Mouse (Mus musculus) ES-Bruce4 (cell line): ENCODE measurements around the gene Mical2. TPM values are rescaled to one million over a fixed set of nuclear protein-coding genes. Genes with fewer than 3 reads are reported as not detected.

ENCODE experiments used
- H3K27ac ChIP-seq: 2 replicates; pipeline ENCODE4 v1.5.1; 2012; ENCODE audit warnings: low read length, inconsistent platforms; ENCODE audit not compliant: insufficient read depth
- H3K27me3 ChIP-seq: 2 replicates; pipeline ENCODE4 v1.6.1; 2012; ENCODE audit warnings: mild to moderate bottlenecking, low read length, inconsistent platforms; ENCODE audit not compliant: control insufficient read depth, poor library complexity, insufficient read depth, severe bottlenecking
- H3K36me3 ChIP-seq: 2 replicates; pipeline ENCODE4 v1.6.1; 2012; ENCODE audit warnings: inconsistent platforms, mild to moderate bottlenecking, low read length, moderate library complexity; ENCODE audit not compliant: control insufficient read depth, poor library complexity, insufficient read depth, severe bottlenecking
- H3K4me1 ChIP-seq: one replicate; pipeline ENCODE4 v1.8.1; 2011; ENCODE audit warnings: low read length; ENCODE audit not compliant: control insufficient read depth, insufficient read depth
- H3K4me3 ChIP-seq: 2 replicates; pipeline ENCODE4 v1.5.1; 2011; ENCODE audit warnings: low read depth, mild to moderate bottlenecking, low read length
- H3K9ac ChIP-seq: 2 replicates; pipeline ENCODE4 v1.6.1; 2012; ENCODE audit warnings: low read depth, mild to moderate bottlenecking, inconsistent platforms; ENCODE audit not compliant: poor library complexity, severe bottlenecking
- H3K9me3 ChIP-seq: replicated peaks from 2 replicates; pipeline ENCODE4 v1.6.1; 2012; ENCODE audit warnings: mild to moderate bottlenecking, low read length, inconsistent platforms; ENCODE audit not compliant: control insufficient read depth, poor library complexity, insufficient read depth, severe bottlenecking
- CTCF ChIP-seq: IDR thresholded peaks from one replicate; pipeline ENCODE4 v1.8.1; 2011; ENCODE audit warnings: low read depth, low read length
- EP300 ChIP-seq: IDR thresholded peaks from 2 replicates; pipeline ENCODE4 v1.6.1; 2011; ENCODE audit warnings: low read depth, low read length; ENCODE audit not compliant: insufficient read depth
- POLR2A ChIP-seq: IDR thresholded peaks from one replicate; pipeline ENCODE4 v1.8.1; 2011; ENCODE audit warnings: low read length; ENCODE audit not compliant: insufficient read depth
- polyA plus RNA-seq: library from polyadenylated mRNA; stranded (reverse); fragments of >200 nt; gene quantifications from 2 replicates; pipeline ENCODE4 v1.2.4, GENCODE M21; 2011; ENCODE audit warnings: low read depth; ENCODE audit not compliant: missing spikeins, insufficient read depth, insufficient read length

The Mical2 gene
- polyA plus RNA-seq, 1 experiment: 2.4 TPM

DNA sequence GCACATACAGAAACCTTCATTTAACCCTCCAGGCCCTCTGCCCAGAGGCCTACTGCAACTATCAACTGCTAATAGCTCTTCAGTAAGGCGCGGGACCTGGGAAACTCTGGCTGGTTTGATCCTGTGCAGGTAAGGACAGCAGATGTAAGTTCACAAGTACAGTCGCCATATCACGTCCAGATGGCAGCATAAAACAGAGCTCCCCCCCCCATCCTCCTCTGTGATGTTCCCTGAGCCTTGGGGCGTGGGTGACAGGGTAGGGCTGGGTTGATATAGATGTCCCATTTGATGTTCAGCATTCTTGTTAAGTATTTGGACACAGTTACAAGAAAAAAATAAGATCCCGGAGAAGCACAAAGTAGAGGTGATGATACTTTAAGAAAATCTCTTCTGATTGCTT, 20.1 kb upstream of the Mical2 start:
- Histone ChIP-seq H3K27ac (no peak overlapping the region), H3K27me3 (no peaks in the 10 kb centered on the region), H3K4me1 (no peaks in the 10 kb centered on the region), H3K9ac (no peak overlapping the region), H3K9me3 (no peaks in the 10 kb centered on the region), H3K4me3 (no peak overlapping the region), H3K36me3 (no peaks in the 10 kb centered on the region)
- TF ChIP-seq POLR2A (no peak), CTCF (no peak), EP300 (no peak)

DNA sequence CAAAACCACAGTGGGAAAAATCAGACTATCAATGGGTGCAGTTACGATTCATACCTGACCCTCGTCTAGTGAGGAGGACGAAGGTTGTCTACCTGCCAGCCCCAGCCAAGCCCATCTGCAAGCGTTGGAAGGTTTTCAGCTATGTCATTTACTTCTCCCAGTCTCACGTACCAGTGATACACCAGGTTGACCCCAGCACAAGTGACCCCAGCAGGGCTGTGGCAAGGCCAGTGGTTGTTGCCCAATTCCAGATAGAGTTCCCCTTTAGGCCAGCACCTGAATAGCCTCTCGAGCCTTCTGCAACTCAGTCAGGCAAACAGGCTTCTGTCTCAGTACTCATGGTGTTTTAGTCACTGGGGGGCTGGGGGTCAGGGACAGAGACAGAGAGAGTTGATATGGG, 17.9 kb upstream of the Mical2 start:
- no peak overlapping the region for H3K27ac ChIP-seq
- no peaks in the 10 kb centered on the region for H3K9me3 ChIP-seq
- no peak overlapping the region for H3K4me3 ChIP-seq
- no peaks in the 10 kb centered on the region for H3K4me1 ChIP-seq
- no peaks in the 10 kb centered on the region for H3K27me3 ChIP-seq
- no peaks in the 10 kb centered on the region for H3K36me3 ChIP-seq
- no peak overlapping the region for H3K9ac ChIP-seq
- TF ChIP-seq CTCF: no peak
- no peak for TF ChIP-seq POLR2A
- TF ChIP-seq EP300: no peak

- Histone ChIP-seq H3K27ac (no peak overlapping the region), H3K27me3 (no peaks in the 10 kb centered on the region), H3K4me1 (peaks cover 2% of the 10 kb centered on the region), H3K36me3 (no peaks in the 10 kb centered on the region), H3K9ac (no peak overlapping the region), H3K9me3 (no peaks in the 10 kb centered on the region), H3K4me3 (no peak overlapping the region)
- no peak for TF ChIP-seq CTCF
- TF ChIP-seq EP300: no peak
- TF ChIP-seq POLR2A: no peak
Observed at GRCm38 (mm10) chr7:112208323-112209167, 17.1 kb upstream of the Mical2 start.

DNA sequence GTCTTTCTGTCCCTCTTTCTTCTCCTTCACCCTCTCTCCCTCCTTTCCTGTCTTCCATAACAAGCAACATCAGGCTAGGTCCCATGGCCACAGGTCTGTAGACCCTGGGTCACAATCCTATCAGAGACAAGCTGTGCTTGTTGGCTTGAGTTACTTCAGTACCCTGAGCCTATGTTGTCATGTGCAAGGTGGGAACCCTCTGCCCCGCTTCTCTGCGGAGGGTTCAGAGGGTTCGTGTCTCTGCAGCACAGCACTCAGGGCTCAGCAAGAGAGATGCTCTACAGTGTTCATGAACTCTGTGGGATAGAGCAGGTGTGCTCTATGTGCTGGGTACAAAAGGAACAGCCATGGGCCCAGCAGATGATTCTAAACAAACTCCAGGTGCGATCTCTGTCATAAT, 16.0 kb upstream of the Mical2 start:
- no peak overlapping the region for H3K9ac ChIP-seq
- no peaks in the 10 kb centered on the region for H3K9me3 ChIP-seq
- no peak overlapping the region for H3K27ac ChIP-seq
- TF ChIP-seq CTCF (no peak), EP300 (no peak), POLR2A (no peak)
- H3K36me3 ChIP-seq: no peaks in the 10 kb centered on the region
- peaks cover 2% of the 10 kb centered on the region for H3K4me1 ChIP-seq
- H3K27me3 ChIP-seq: no peaks in the 10 kb centered on the region
- no peak overlapping the region for H3K4me3 ChIP-seq

DNA sequence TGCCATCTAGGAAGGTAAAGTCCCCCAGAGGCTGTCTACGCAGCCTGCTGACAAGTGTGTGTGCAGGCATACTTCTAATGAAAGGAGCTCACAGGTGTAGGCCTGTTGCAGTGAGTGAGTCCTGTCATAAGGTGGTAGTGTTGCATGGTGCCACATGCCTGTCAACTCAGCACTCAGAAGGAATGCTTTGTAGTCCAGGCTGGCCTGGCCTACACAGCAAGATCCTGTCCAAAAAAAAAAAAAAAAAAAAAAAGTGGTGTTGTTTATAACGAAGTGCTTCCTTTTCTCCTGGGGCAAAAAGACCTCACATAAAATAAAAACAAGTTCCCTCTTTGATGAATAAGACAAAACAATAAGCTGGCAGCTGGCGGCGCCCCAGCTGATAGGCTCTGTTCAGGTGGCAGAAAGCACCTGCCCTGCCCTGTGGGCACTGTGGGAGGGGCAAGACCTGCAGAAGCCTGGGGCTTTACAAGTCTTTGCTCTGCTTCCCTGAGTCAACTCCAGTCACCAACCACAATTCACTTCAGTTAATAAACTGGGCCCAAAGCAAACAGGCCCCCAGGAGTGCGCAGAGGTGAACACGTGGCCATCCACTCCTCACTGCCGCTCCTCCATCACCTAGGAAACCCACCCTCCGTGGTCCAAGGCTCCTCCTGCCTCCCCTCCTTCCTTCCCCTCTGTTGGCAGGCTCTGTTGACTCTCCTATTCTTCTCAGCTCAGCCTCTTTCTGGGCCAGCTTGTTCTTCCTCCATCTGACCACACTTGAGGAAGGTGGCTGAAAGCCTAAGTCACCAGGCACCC, 12.5 kb upstream of the Mical2 start:
- no peak overlapping the region for H3K4me3 ChIP-seq
- no peak overlapping the region for H3K27ac ChIP-seq
- H3K4me1 ChIP-seq: peaks cover 3% of the 10 kb centered on the region
- no peak overlapping the region for H3K9ac ChIP-seq
- no peaks in the 10 kb centered on the region for H3K27me3 ChIP-seq
- H3K9me3 ChIP-seq: no peaks in the 10 kb centered on the region
- no peak for TF ChIP-seq EP300
- TF ChIP-seq CTCF: peak; percentile 22
- H3K36me3 ChIP-seq: no peaks in the 10 kb centered on the region

GRCm38 (mm10) chr7:112215871-112216270, 9.8 kb upstream of the Mical2 start:
- Histone ChIP-seq H3K4me1 (peaks cover 3% of the 10 kb centered on the region), H3K4me3 (no peak overlapping the region), H3K9me3 (peaks cover 4% of the 10 kb centered on the region; the same call in 1 of the 2 replicates), H3K27ac (no peak overlapping the region), H3K27me3 (no peaks in the 10 kb centered on the region), H3K36me3 (no peaks in the 10 kb centered on the region), H3K9ac (no peak overlapping the region)
- TF ChIP-seq POLR2A: no peak
- TF ChIP-seq CTCF: peak; percentile 5
